Mouse (Mus musculus): ENCODE results near the gene Tmem120b. TPM values are rescaled to one million over a fixed set of nuclear protein-coding genes. Genes with fewer than 3 reads are reported as not detected.

Tmem120b gene
- total RNA-seq, 2 experiments from 2014 or later: 24.0 to 25.9 TPM

DNA sequence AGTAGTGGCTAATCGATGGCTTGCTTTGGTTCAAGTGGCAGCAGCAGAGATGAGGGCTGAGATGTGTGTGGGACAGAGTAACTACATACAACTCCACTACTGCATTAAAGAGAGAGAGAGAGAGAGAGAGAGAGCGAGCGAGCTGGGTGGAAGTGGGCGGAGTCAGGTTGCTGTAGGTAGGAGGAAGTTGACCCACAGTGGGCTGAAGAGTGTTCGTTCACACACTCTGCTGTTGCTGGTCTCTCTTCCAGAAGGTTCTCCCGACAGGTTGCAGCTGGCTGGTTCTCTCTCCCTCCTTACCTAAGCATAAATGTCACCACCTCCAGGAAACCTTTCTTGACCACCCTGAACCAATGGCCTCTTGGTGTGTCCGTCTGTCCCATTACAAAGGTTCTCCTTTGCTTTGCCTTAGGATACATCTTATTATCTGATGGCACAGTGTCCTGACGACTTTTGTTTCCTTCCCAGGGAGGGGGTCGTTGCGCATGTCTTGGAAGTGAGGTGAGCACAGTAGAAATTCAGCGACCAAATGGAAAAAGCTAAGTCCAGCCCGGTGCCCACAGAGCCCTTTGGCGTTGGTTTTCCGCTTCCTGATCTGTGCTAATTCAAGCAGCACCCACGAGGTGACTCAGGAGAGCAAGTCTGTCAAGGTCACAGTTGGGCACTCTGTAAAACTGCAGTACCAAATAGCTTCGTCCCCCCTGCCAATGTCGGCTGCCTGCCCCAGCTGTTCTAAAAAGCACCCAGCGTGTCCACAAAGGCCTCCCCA lies 57.6 kb downstream of the Tmem120b start:
- no peak for DNase-seq (ENCODE audit: low spot score in 2 of 2)

DNA sequence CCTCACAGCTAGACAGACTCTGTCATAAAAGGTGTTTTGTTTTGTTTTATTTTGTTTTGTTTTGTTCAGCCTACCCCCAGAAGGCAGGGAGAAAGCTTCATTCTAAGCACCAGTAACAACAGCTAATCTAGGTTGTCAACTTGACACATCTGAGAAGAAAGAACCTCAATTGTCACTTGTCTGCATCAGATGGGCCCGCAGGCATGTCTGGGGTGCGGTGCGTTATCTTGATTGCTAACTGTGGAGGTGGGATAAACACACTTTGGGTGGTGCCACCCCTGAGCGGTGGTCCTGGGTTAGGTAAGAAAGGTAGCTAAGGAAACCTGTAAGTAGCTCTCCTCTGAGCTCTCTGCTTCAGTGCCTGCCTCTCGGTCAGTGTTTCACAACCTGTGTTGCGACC lies 58.8 kb downstream of the Tmem120b start:
- no peak for DNase-seq (ENCODE audit: low spot score in 2 of 2)

DNA sequence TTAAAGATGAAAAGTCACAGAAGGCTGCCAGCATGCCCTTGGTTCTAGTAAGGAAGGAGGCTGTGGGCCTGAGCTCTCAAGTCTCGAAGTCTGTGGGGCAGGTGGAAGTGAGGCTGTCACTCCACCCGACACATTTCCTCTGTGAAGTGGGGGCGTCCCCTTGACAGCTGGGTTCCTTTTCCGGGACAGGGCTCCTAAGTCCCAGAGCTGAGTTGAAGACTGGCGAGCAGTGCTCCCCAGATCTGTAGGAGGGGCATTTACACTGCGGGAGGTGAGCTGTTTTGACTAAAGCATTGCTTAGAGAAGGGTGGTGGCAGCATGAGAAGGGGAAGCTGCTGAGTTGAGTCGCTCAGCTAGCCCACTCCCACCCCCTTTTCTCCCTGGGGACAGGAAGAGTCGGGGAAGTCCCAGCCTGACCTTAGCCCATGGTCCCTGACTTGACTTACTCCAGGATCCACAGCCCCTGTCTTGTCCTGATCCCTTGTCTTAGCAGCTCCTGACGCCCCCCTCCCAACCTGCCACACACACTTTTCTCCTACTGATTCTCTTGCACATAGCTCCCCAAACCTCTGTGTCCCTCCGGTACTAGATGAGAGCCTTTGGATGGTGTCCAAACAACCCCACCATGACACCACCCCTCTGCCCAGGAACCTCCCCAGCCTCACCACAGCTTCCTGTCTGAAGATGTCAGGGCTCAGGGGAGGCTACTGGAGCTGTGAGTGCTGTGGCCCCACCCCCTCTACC lies 60.4 kb downstream of the Tmem120b start:
- DNase-seq (ENCODE audit: low spot score in 2 of 2): no peak

DNA sequence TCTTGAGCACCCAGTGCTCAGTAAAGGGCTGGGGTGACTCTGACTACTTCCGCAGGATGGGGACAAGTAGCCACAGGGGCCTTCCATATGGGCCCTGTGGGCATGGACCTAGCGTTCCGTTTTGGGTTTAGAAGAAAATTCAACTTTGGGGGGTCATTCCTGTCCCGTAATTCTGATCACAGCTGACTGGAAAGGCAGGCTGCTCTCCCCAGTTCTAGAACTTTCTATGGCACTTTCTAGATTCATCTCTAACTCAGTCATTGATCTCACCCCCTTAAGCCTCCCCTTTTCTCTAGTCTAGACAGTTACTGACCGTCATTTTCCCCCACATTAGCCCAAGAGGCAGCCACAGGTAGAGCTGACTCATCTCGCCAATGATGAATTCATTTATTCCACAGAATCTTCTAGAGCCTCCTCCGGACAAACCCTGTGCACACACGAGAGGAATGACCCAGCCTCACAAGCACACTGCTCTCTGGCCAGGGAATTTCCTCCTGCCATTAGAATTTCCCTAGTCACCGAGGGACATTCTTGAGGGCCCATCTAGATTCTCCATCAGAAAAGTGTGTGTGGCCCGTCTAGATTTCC lies 61.0 kb downstream of the Tmem120b start:
- DNase-seq (ENCODE audit: low spot score in 2 of 2): no peak

DNA sequence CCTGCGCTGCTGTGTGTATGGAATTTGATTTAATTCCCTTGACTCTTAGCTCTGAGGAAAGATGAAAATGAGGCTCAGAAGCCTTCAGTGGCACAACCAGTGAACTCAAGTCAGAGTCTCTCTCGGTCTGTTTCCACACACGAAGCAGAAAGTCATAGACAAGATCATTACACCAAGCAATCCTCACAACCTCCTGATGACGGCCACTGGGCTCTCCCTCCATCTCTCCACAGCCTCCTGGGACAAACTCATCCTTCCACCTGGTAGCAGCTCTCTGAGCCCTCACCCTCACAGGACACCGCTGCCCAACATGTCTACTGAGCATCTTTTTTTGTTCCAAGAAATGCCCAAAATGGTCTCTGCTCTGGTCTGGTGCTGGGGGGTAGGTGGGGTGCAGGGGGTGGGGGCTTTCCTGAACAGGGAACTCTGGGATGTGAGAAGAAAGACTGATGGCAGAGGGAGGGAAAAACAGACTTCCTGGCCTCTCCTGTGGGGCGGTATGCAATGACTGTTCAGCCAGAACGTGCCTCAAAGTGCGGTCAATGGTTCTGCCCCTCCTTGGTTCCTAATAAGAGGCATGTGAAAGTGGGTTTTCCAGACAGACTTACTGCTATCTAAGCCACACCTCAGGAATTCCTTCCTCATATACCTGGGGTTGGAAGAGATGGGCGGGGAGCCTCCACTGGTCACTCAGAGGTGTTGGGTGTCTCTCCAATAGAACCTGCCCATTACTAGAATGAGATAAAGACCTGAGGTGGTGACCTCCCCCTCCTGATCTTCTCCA lies 62.0 kb downstream of the Tmem120b start:
- DNase-seq (ENCODE audit: low spot score in 2 of 2): no peak

DNA sequence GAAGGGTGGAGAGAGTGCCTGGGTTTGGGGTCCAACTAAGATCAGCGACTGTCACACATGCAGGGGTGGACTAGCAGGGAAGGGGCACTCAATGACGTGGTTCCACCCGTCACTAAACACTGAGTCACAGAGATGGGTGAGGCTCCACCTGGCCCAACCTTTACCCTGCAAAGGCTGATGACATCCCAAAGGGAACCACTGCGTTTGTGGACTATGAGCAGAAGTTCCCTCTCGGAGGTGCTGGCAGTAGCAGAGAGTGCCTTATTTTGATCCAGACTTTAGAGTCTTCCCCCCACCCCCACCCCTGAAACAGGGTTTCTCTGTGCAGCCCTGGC lies 62.6 kb downstream of the Tmem120b start:
- DNase-seq (ENCODE audit: low spot score in 2 of 2): no peak

DNA sequence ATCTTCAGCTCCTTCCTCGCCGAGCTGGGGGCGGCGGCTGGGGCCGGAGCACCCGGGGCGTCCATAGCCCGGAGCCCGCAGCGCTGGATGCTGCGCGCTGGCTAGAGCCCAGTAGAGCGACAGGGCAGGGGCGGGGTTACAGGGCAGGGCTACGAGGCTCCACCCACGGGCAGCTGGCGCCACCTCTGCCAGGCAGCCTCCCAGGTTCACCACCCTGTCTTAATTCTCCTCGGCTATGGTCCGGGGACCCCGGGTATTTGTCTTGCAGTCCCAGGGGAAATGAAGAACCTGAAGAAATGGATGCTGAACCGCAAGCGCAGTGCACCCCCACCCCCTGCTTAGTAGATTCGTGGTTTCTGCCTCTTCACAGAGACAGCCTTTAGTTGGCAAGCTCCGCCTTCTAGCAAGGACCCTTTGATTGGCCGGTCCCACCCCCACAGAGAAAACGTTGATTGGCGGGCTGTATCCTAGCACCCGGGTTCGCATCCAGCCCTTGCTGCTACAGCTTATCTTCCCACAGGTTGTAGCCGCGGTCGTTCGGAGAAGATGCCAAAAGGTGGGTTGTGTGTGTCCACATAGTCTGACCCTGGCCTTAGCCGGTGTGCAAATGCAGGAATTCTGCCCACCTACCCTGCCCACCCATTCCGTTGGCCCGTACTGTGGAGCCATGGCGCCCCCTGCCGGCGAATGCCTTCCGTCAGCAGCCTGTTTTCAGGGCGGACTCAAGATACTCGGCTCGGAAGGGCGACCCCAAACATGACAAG lies 64.3 kb downstream of the Tmem120b start, which contains the start of gene Rhof:
Gene Rhof, minus strand, starts transcription at position 385 of the 764 bp plus-strand sequence.
- peak; percentile 71 to 84 for DNase-seq (ENCODE audit: low spot score in 2 of 2)

DNA sequence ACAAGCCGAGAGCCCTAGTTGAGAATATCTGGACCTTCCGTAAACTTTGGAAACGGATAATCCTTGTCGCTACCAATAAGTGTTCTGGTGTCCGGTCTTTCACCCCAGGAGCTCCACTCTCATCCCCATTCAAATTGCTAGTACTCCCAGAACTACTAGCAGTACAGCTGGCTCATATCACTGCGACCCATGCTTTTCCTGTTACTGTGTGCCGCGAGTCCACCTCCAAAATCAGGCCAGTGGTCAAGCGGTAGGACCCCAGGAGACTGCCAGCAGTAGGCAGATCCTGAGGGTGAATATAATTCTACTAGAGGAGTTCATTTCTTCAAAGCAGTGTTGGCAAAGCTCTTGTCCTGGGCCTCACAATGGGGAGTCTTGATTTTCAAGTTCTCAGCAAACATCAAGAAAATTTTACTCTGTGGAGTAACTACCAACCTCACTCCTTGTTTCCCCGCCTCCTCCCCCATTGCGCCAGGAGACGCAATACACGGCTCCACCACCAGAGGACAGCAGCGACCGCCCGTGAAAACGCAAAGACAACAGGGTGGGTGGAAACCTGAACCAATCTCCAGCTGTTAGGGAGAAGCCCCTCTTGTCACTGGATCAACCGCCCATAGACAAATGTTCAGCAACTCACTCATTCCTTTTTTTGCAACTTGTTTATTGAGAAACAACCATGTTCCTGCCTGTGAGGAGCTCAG lies 65.0 kb downstream of the Tmem120b start:
- peak; percentile 81 to 86 for DNase-seq (ENCODE audit: low spot score in 2 of 2)

DNA sequence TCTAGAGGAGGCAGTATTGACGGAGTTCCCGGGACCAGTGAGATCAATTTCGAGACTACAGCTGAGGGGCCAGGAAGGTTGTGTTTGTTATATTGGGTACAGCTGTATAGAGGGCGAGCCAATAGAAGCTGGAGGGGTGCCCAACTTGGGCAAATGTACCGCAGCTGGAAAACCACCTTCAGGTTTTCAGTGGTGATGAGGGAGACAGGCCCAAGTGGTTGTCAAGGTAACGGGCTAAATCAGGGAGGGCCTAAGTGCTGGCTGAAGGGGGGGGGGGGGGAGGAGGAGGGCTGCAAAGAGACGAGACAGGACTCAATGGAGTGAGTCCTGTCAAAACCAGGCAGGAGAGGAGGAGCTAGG lies 65.5 kb downstream of the Tmem120b start:
- DNase-seq (ENCODE audit: low spot score in 2 of 2): peak in 1 of 2 experiments; percentile 53

DNA sequence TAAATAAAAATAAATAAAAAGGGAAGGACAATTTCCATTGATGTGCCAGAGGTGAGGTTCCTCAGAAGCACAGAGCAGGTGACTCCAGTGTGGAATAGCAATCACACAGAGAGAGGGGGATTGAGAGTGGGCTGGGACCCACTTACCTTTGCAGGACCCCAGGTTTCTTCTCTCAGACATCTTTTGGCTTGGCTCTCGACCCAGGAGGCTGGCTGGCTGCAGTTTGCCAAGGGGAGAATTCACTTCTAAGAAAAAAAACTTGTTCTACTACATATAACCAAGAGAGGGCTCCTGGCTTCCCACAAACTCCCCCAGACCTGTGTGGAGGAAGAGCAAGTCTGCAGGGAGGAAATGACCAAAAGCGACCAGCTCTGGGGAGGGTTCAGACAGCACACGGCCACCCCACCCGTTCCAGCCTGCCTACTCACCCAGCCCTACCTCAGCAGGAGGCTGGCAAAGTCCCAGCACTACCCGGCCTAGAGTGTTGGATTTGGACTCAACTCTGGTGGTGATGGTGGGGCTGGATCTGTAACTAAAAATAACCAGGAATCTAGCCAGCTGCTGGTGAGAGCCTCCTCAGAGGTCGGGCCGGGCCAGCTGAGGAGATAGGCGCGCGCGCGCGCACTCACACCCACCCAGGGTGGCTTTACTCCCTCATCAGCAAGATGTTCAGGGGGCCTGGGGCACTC lies 66.1 kb downstream of the Tmem120b start:
- DNase-seq (ENCODE audit: low spot score in 2 of 2): peak in 1 of 2 experiments; percentile 71

DNA sequence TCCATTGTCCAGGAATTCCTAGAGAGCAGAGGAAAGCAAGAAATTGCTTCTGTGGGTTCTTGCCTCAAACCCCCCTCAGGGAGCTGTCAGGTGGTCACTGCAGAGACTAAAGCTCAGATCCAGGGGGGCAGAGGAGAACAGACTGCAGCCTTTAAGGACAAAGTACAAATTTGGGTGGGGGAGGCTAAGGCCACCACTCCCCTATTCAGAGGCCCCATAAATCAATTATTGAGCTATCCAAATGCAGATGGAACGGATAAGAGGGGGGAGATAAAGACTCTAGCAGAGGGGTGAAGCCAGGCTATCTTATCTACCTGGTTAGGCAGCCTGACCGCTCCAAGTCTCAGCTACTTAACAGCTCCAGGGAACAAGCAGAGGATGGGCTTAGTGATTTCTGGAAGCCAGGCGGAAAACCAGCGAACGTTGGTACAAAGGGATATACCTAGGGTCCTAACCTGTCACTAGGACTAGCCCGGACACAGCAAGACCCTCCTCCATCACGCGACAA lies 66.7 kb downstream of the Tmem120b start:
- DNase-seq (ENCODE audit: low spot score in 2 of 2): no peak

DNA sequence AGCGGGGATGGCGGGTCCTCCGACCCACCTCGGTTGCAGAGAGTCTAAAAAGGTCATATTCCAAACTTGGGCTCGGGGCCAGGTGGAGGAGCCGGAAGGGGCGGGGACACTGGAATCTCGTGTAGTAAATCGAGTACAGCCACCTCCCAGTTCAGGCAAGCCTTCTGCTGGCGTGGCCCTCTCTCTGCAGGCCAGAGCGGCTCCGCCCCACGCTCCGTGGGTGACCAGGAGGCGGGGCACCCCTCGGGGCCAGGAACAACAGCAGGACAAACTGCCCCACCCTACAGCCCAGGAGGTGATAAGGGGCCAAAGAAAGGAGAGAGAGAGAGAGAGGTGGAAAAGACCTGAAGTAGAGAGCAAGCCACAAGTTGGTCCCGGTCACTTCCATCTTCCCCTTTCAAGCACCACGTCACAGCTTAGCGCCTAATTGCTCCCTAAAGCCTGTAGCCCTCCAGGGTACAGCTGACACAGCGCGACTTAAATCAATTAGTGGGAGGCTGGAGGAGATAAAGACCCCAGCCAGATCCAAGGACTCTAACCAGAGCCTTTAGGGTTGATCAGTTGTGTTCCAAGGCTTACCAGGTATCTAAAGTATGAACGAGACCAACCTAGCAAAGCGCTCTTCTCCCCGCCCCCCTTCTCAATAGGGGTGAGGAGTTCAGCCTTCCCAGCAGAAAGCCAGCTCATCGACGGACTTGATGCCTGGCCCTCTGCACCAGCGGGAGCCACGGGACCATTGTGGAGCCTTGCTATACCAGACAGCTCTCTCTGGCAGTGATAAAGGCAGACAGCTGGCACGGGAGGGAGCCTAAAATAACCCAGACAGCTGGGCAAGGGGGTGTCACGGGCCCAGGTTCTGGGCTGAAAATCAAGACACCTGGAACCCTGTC lies 67.5 kb downstream of the Tmem120b start:
- peak; percentile 78 to 90 for DNase-seq (ENCODE audit: low spot score in 2 of 2)

DNA sequence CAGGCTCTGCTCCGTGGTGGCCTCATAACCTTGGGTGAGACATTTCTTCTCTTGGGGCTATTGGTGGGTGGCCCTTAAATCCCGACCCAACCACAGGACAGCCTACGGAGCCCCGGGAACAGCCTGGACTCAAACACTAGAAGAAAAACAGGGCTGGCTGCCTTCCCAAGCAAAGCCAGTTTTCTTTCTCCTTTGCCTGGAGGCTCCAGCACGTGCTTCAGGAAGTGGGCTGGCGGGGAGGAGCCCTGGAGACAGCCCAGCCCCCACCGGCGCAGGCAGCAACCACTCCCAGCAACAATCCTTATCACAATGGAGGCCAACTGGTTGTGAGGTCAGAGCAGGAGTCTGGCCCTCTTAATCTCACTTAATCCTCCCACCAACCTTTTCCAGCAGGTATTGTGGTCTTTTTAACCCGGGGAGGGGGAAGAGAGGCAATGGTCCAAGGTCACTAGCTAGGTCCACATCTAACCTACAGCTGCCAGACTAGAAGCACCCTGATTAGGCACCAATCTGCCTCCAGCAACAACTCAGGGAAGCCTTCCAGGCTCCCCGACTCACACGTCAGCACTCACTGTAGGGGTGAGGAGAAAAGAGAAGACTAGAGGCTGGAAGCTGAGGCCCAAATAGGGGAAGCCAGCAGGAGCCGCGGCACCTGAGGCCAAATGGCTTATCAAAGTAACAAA lies 68.3 kb downstream of the Tmem120b start:
- DNase-seq (ENCODE audit: low spot score in 2 of 2): peak; percentile 78 to 92

DNA sequence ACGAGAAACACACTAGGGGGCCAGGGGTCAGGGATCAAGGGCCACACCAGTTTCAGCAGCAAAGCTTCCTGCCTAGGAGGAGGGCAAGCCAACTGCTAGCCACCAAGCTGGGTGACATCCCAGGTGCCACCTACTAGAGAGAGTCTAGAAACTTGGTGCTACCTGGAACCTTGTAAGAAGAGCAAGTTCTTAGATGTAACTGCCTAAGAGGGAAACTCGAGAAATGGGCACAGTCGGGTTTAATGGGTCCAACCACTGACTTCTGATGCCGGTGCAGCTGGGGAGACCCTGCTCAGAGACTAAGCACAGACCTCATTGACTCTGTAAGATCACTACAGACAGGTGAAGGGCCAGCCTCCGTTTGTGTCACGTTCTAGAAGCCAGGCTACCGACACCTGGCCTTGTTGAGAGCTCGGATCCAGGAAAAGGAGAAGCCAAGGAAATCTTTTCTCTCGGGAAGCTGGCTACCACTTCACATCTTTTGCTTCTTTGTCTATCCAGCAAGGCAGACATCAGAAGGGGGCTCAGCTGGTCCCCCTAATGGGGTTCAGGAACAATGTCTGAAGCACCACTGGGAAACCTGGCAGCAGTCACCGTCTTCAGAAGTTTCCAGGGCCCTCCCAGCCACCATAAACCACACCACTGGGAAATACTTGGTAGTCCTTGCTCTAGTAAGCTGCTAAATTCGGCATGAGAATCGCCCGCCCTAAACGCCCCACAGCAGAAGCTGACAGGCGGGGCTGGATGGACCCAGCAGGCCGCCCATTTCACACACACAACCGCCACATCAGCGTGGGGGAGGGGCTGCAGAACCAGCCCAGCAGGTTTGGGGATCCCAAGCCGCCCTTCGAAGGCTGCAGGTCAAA lies 69.1 kb downstream of the Tmem120b start:
- peak; percentile 76 to 90 for DNase-seq (ENCODE audit: low spot score in 2 of 2)

DNA sequence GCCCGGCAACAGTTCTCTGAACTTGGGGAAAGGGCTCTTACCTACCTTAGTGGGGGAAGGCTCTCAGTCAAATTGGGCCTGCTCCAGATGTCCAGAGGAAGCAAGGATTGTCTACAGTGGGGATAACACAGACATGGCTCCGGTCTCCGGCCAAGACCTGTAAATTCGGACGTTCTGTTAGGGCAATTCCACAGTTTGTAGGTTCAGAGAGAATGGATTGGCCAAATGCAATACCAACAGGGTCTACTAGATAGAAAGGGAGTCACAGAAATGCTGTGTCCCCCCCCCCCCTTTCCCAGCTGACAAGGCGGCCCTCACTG lies 69.7 kb downstream of the Tmem120b start:
- DNase-seq (ENCODE audit: low spot score in 2 of 2): no peak

DNA sequence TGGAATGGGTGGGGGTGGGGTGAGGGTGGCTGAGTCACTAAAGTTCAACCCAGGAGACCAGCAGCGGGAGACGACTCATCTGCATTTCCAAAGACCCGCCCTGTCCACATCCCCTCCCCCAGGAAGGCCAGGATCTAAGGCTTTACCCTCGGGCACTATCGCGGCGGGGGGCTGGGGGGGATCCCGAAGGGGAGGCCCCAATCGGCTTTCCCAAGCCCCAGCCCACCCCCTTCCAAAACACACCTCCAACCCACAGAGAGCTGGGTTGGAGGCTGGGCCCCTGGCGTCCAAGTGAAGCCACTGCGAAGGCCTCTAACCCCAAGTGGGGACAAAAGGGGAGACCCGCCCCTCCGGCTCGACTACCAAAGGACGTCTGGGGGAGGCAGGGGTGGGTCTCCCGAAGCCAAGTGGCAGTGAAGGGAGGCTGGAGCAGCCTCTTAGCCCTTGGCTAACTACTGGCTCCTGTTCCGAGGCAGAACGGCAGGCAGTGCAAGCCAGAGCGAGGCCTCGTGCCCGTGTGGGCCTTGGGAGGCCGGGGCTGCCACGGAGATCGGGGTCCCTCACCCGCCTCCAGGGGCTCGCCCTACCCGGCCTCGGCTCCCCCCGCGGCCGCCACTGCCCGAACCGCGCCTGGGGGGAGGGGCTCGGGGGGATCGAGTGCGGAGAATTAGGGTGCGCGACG lies 70.2 kb downstream of the Tmem120b start:
- peak; percentile 59 to 80 for DNase-seq (ENCODE audit: low spot score in 2 of 2)

Measured in gastrocnemius, postnatal 4 days (tissue).